Mouse (Mus musculus) gastrocnemius, adult 2 months (tissue): ENCODE measurements around the gene Oca2. TPM values are rescaled to one million over a fixed set of nuclear protein-coding genes. Genes with fewer than 3 reads are reported as not detected.

Source experiments
- DNase-seq: peaks from one replicate; pipeline ENCODE4 v3.0.0; 2022
- H3K27ac ChIP-seq: fragments of 200-600 bp; 2 replicates; pipeline ENCODE4 v1.8.1; 2022; ENCODE audit warnings: mild to moderate bottlenecking
- H3K4me3 ChIP-seq: fragments of 200-600 bp; 2 replicates; pipeline ENCODE4 v1.8.1; 2022; ENCODE audit warnings: mild to moderate bottlenecking, moderate library complexity
- CTCF ChIP-seq: fragments of 200-600 bp; IDR thresholded peaks from 2 replicates; pipeline ENCODE4 v1.8.1; 2022; ENCODE audit warnings: antibody characterized with exemption, mild to moderate bottlenecking, moderate library complexity
- intact Hi-C: fragments of 180-260 bp; cut with DNase I; formaldehyde crosslinking; loops from one replicate; pipeline ENCODE4 v1.15.1; 2025
- long read RNA-seq, 2 experiments: library from polyadenylated mRNA; stranded (forward); transcript quantifications; one replicate each; pipeline ENCODE4 v2.0.0; 2021
- total RNA-seq, 2 experiments: library from RNA; stranded (reverse); gene quantifications; 2 replicates each; pipeline ENCODE4 v1.2.3; 2021

The Oca2 gene
- total RNA-seq = not detected
- long read RNA-seq, experiment 1 = 0 reads
- long read RNA-seq, experiment 2 = 0 reads

GRCm38 (mm10) chr7:56239543-56239942, at the start of gene Oca2:
Gene Oca2, plus strand, starts transcription at chr7:56239760.
- intact Hi-C loops = no loop called here
- Histone ChIP-seq H3K27ac (no peak within 1 kb of the TSS), H3K4me3 (no peak within 1 kb of the TSS)
- DNase-seq = no peak
- TF ChIP-seq CTCF = no peak

DNA sequence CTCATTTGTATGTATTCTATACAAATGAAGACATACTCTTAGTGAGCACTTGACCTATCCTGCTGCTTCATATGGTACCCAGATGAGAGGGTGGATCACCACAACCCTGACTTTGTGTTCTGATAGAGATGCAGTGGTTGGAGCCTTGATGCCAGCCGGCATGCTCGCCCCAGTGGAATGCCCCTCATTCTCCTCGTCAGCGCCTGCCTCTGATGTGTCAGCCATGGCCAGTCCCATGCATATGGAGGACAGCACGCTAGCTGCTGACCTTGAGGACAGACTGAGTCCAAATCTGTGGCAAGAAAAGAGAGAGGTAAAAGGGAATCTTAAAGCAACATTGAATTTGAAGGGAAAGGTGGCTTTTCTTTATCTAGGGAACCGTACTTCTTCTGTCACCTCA, 48.5 kb upstream of the Oca2 start:
- no peak for DNase-seq
- intact Hi-C loops = no loop called here
- H3K4me3 ChIP-seq = no peak overlapping the region
- TF ChIP-seq CTCF = no peak
- no peak overlapping the region for H3K27ac ChIP-seq

DNA sequence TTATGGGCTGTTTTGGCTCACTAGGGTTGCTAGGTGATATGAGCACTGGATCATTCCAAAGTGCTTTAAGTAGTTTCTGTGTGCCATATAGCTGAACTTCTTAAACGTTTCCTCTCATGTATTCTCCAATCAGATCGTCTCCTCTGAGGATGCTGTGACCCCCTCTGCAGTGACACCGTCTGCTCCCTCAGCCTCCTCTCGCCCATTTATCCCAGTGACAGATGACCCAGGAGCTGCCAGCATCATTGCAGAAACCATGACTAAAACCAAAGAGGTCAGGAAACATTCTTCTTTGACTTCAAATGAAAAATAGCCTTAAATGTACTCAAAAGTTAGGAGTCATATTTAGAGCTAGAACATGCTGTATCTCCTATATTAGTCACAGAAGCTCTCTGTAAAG, 47.9 kb upstream of the Oca2 start:
- no peak for DNase-seq
- Histone ChIP-seq H3K4me3 (no peak overlapping the region), H3K27ac (no peak overlapping the region)
- intact Hi-C loops = no loop called here
- no peak for TF ChIP-seq CTCF

- no peak for TF ChIP-seq CTCF
- no peak overlapping the region for H3K27ac ChIP-seq
- no peak overlapping the region for H3K4me3 ChIP-seq
- no peak for DNase-seq
- intact Hi-C loops = loop anchor here (10.0 kb wide), 1 partner anchor 277 kb away; no protein-coding TSS in a partner anchor
These were observed 37.9 kb upstream of the Oca2 start for GRCm38 (mm10) chr7:56201483-56202218.

DNA sequence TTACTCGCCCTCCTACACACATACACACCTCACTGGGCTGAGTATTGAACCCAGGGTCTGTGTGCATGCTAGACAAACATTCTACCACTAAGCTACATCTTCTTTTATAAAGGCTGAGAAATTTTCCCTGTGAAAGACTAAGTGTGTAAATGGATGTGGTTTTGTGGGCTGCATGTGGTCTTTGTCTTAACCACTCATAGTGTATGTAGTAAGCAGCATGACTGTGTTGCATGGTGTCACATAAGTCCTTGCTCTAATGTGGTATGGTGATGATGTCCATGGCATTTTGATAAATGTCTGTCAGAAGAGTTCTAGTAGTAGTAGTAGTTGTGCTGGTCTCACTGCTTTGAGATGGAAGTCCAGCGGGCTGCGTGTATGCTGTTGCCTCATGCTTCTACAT, 36.7 kb upstream of the Oca2 start:
- no peak for DNase-seq
- no peak for TF ChIP-seq CTCF
- no peak overlapping the region for H3K27ac ChIP-seq
- intact Hi-C loops = loop anchor here (10.0 kb wide), 1 partner anchor 278 kb away; no protein-coding TSS in a partner anchor
- H3K4me3 ChIP-seq = no peak overlapping the region

DNA sequence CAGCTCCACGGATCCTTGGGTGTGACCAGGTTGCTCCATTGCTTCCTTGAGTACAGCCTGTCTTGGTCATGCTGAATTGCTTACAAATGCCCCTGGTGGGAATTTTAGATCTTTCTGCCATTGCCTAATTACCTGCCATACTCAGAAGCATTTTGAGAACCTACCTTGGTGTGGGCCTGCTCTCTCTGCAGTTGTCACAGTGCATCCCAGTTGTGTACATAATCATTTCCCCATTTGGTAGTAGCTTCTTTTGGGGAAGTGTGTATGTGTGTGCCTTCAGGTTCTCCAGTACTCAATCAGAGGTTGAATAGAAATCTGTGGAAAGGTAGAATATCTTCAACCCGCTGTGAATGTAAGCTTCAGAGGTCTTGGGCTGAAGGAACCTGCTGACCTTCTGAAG, 36.3 kb upstream of the Oca2 start:
- TF ChIP-seq CTCF = no peak
- no peak overlapping the region for H3K4me3 ChIP-seq
- no peak overlapping the region for H3K27ac ChIP-seq
- DNase-seq = no peak
- intact Hi-C loops = loop anchor here (10.0 kb wide), 1 partner anchor 278 kb away; no protein-coding TSS in a partner anchor

DNA sequence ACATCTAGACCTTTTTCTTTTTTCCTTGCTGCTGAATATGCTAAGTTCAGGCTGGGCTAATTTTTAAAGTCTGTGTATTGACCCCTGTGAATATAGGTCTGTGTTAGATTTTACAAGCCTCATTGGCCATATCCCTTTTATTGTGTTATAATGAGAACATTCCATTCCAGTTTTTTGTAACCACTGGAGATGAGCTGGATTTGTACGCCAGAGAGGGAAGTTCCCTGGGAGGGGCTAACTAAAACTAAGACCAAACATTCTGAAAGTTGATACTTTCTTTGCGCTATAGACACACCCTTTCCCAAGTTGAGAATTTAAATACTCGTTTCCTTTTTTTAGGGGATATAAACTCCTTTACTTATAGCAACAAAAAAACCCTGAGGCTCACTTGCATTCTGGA, 34.7 kb upstream of the Oca2 start:
- Histone ChIP-seq H3K27ac (no peak overlapping the region), H3K4me3 (no peak overlapping the region)
- no peak for DNase-seq
- no peak for TF ChIP-seq CTCF
- intact Hi-C loops = loop anchor here (5.0 to 10.0 kb wide), 2 partner anchors 83 to 280 kb away; no protein-coding TSS in a partner anchor

- DNase-seq = no peak
- Histone ChIP-seq H3K27ac (no peak overlapping the region), H3K4me3 (no peak overlapping the region)
- no peak for TF ChIP-seq CTCF
- intact Hi-C loops = loop anchor here (5.0 kb wide), 1 partner anchor 414 kb away; no protein-coding TSS in a partner anchor
These were observed 18.7 kb upstream of the Oca2 start for GRCm38 (mm10) chr7:56220811-56221210.

DNA sequence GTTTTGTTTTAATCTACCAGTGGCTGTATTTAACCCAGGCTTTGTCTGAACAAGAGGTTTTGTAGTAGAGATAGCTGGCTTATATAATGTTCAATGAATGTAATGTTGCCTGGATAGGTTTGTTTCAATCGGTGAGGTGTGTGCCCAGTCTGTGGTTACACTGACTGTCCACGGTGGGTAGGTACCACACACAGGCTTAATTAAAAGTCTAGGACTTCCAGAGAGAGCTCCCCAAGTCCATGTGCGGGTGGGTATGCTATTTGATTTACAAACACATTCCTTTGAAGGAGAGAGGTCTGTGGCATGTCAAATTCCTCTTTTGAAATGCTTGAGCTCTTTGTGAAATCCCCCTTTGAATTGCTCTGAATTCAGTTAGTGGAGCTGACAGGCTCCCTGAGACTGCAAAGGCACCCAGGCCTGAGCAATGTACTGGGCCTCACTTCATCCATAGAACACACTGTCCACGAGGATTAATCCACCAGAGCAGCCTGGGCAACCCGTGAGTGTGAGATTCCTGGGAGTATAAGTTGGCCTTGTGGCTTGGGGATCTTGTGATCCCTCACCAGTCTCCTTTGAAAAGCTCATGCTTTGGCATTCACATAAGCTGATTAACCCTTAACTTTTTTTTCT, 3.7 kb upstream of the Oca2 start:
- DNase-seq = no peak
- no peak overlapping the region for H3K27ac ChIP-seq
- TF ChIP-seq CTCF = no peak
- H3K4me3 ChIP-seq = no peak overlapping the region
- intact Hi-C loops = no loop called here

- Histone ChIP-seq H3K4me3 (no peak overlapping the region), H3K27ac (no peak overlapping the region)
- intact Hi-C loops = no loop called here
- no peak for TF ChIP-seq CTCF
- no peak for DNase-seq
These were observed 2.9 kb upstream of the Oca2 start for GRCm38 (mm10) chr7:56236617-56237016.

GRCm38 (mm10) chr7:56254568-56254967, 15.0 kb downstream of the Oca2 start:
- DNase-seq = no peak
- Histone ChIP-seq H3K4me3 (no peak overlapping the region), H3K27ac (no peak overlapping the region)
- TF ChIP-seq CTCF = no peak
- intact Hi-C loops = no loop called here

- H3K4me3 ChIP-seq = no peak overlapping the region
- no peak overlapping the region for H3K27ac ChIP-seq
- intact Hi-C loops = no loop called here
- no peak for DNase-seq
- TF ChIP-seq CTCF = no peak
These were observed 18.4 kb downstream of the Oca2 start for GRCm38 (mm10) chr7:56257875-56258441.

GRCm38 (mm10) chr7:56277506-56277905, 37.9 kb downstream of the Oca2 start:
- intact Hi-C loops = no loop called here
- no peak overlapping the region for H3K27ac ChIP-seq
- DNase-seq = no peak
- H3K4me3 ChIP-seq = no peak overlapping the region
- TF ChIP-seq CTCF = no peak
